Mouse (Mus musculus): Measurements from ENCODE around the gene Alcam. TPM values are rescaled to one million over a fixed set of nuclear protein-coding genes. Genes with fewer than 3 reads are reported as not detected.

Alcam gene
- polyA plus RNA-seq, 1 experiment from 2014 or later, result 22.0 TPM

DNA sequence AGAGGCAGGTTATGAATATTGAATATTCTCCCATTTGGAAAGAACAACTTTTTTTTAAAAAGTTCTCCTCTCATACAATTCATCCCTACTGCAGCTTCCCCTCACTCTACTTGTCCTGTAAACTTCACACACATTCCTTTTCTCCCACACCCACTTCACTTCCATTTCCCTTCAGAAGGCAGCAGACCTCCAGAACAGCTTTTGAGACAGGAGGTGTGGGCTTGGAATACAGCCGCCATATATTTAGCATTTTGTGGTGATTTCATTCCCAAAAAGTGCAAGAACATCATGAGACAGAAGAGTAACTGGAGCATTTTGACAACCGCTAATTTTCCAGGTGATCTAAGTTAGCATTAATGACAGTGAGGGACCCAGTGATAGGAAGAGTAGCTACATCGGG is 47.8 kb downstream of the Alcam start:
- Histone ChIP-seq H3K27me3 (no peaks in the 10 kb centered on the region), H3K27ac (no peak overlapping the region), H3K4me1 (no peaks in the 10 kb centered on the region), H3K9ac (no peak overlapping the region), H3K4me2 (replicated peaks) (no peak overlapping the region), H3K36me3 (no peaks in the 10 kb centered on the region), H3K4me3 (no peak overlapping the region), H3K9me3 (no peaks in the 10 kb centered on the region)
- WGBS, result 92% methylated on average over 3 of the region's 3 CpGs
- no peak for ATAC-seq (ENCODE audit: insufficient number of reproducible peaks, insufficient read depth, low FRiP score, low TSS enrichment)

DNA sequence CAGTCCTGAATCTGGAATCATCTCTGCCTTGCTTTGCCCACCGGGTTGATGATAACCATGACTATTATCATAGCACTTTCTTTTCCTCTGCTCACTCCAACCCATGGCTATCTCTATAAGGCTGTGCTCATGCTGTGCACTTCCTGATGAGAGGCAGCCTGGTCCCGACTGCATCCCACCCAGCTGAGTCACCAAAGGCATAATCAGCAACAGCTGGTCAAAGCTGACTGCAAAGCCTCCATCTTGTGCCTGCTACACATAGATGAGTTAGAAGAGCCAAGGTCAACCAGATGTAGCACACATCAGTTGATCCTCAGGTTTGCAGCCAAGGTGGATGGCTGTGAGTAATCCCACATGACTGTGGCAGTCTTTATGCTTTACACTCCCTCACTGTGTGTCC is 48.6 kb downstream of the Alcam start:
- H3K36me3 ChIP-seq, result no peaks in the 10 kb centered on the region
- H3K4me2 ChIP-seq (replicated peaks), result no peak overlapping the region
- ATAC-seq (ENCODE audit: insufficient number of reproducible peaks, insufficient read depth, low FRiP score, low TSS enrichment), result no peak
- H3K27ac ChIP-seq, result no peak overlapping the region
- 54% methylated on average over 2 of the region's 2 CpGs for WGBS
- H3K9me3 ChIP-seq, result no peaks in the 10 kb centered on the region
- no peaks in the 10 kb centered on the region for H3K4me1 ChIP-seq
- no peak overlapping the region for H3K4me3 ChIP-seq
- no peak overlapping the region for H3K9ac ChIP-seq
- no peaks in the 10 kb centered on the region for H3K27me3 ChIP-seq

DNA sequence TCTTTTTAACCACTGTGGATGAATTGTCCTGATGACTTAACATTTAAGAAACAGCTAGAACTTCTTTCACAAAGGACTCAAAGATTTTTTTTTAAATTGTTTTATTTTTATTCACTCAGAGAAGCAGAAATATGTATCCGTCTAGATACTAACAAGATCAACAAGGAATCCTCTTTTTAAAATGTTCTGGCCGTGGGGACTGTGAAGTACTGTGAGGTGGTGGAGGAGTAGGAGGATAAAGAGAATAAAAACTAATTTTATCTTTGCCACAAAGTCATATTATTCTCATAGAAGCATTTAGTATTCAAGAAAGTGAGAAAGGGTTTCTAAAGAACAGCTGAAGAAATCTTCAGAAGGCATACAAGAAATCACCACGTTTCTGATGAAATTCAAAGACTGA is 54.8 kb downstream of the Alcam start:
- Histone ChIP-seq H3K9me3 (no peaks in the 10 kb centered on the region), H3K9ac (no peak overlapping the region), H3K27ac (no peak overlapping the region), H3K4me1 (no peaks in the 10 kb centered on the region), H3K4me3 (no peak overlapping the region), H3K36me3 (no peaks in the 10 kb centered on the region), H3K4me2 (replicated peaks) (no peak overlapping the region), H3K27me3 (no peaks in the 10 kb centered on the region)
- no peak for ATAC-seq (ENCODE audit: insufficient number of reproducible peaks, insufficient read depth, low FRiP score, low TSS enrichment)
- 80% methylated on average over 3 of the region's 3 CpGs for WGBS

DNA sequence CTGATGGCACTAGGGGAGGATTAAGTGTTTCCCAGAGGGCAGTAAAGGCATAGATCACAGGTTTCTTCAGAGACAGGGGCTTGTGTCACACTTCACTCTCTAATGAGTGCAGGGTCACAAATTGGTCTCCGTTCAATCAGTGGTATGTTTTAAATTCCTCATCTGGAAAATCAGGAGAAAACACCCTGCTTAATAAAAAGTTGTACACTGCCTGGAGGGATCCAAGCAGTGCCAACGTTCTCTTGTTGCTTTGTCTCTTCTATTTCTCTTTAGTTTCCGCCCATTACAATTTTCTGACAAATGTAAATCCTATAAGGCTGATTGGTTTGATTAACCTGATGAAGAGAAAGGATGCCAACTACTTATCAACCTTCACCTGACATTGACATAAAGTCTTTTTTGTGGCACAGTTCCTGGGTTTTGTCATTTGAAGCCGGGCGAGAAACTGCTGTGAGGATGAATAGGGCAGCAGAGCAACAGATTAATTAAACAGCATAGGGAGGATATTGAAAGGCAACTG is 67.0 kb downstream of the Alcam start:
- no peak overlapping the region for H3K9ac ChIP-seq
- H3K9me3 ChIP-seq, result no peaks in the 10 kb centered on the region
- no peak overlapping the region for H3K27ac ChIP-seq
- H3K4me2 ChIP-seq (replicated peaks), result no peak overlapping the region
- no peak for ATAC-seq (ENCODE audit: insufficient number of reproducible peaks, insufficient read depth, low FRiP score, low TSS enrichment)
- H3K4me3 ChIP-seq, result no peak overlapping the region
- no peaks in the 10 kb centered on the region for H3K27me3 ChIP-seq
- H3K4me1 ChIP-seq, result peaks cover 8% of the 10 kb centered on the region; the same call in 1 of the 2 replicates
- WGBS, result 56% methylated on average over 5 of the region's 5 CpGs
- H3K36me3 ChIP-seq, result no peaks in the 10 kb centered on the region

- Histone ChIP-seq H3K27me3 (no peaks in the 10 kb centered on the region), H3K4me3 (no peak overlapping the region), H3K36me3 (no peaks in the 10 kb centered on the region), H3K27ac (no peak overlapping the region), H3K9me3 (no peaks in the 10 kb centered on the region), H3K9ac (no peak overlapping the region), H3K4me2 (replicated peaks) (0 out of 2 replicates have a peak overlapping the region, but pooled peaks have one; percentile 19), H3K4me1 (peaks cover 8% of the 10 kb centered on the region; the same call in 1 of the 2 replicates)
- no peak for ATAC-seq (ENCODE audit: insufficient number of reproducible peaks, insufficient read depth, low FRiP score, low TSS enrichment)
- 35% methylated on average over 13 of the region's 13 CpGs for WGBS
Observed at GRCm38 (mm10) chr16:52383456-52384185, 70.3 kb downstream of the Alcam start.

- H3K27me3 ChIP-seq, result no peaks in the 10 kb centered on the region
- peaks cover 8% of the 10 kb centered on the region; the same call in 1 of the 2 replicates for H3K4me1 ChIP-seq
- H3K27ac ChIP-seq, result no peak overlapping the region
- H3K9ac ChIP-seq, result no peak overlapping the region
- H3K4me2 ChIP-seq (replicated peaks), result no peak overlapping the region
- no peak for ATAC-seq (ENCODE audit: insufficient number of reproducible peaks, insufficient read depth, low FRiP score, low TSS enrichment)
- H3K9me3 ChIP-seq, result no peaks in the 10 kb centered on the region
- H3K4me3 ChIP-seq, result no peak overlapping the region
- WGBS, result 44% methylated on average over 7 of the region's 7 CpGs
- no peaks in the 10 kb centered on the region for H3K36me3 ChIP-seq
Observed at GRCm38 (mm10) chr16:52378811-52379597, 74.9 kb downstream of the Alcam start.

DNA sequence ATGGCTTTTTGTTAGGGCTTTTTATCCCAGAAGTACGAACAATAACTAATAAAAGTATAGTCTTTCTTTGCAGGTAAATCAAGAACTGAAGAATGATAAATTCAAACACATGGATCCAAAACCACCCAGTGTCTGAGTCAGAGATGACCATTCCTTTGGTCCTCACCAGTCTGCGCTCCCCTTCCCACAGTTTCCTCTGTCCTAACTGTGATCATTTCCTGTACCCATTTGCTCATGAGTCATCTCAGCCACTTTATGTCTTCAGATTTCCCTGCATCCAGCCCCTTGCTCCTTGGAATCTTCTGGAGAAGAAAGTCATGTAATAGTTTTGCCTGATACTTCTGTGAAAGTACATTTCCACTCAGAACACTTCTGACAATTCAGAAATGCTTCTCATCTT is 77.0 kb downstream of the Alcam start:
- no peak overlapping the region for H3K4me2 ChIP-seq (replicated peaks)
- no peak overlapping the region for H3K27ac ChIP-seq
- H3K27me3 ChIP-seq, result no peaks in the 10 kb centered on the region
- no peaks in the 10 kb centered on the region for H3K36me3 ChIP-seq
- no peak for ATAC-seq (ENCODE audit: insufficient number of reproducible peaks, insufficient read depth, low FRiP score, low TSS enrichment)
- H3K4me1 ChIP-seq, result no peaks in the 10 kb centered on the region
- 91% methylated on average over 2 of the region's 2 CpGs for WGBS
- H3K4me3 ChIP-seq, result no peak overlapping the region
- no peaks in the 10 kb centered on the region for H3K9me3 ChIP-seq
- no peak overlapping the region for H3K9ac ChIP-seq

DNA sequence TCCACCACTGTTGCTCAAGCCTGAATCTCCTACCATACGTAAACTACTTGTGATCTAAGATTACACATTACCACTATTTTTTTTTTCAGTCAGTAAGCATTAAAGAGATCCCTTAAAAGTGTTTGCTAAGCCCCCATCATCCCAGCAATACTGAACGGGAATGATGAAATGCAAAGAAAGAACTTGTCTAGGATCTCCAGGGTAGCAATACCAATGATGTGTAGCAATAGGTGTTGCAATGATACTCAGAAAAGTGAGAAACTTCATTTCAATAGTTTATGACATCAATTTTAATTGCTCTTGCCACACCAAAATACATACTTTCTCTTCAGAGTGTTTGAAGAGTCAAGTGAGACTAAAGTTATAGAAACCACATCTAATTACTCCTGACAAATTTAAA is 81.9 kb downstream of the Alcam start:
- H3K9me3 ChIP-seq, result no peaks in the 10 kb centered on the region
- H3K4me1 ChIP-seq, result no peaks in the 10 kb centered on the region
- H3K9ac ChIP-seq, result no peak overlapping the region
- no peaks in the 10 kb centered on the region for H3K27me3 ChIP-seq
- ATAC-seq (ENCODE audit: insufficient number of reproducible peaks, insufficient read depth, low FRiP score, low TSS enrichment), result no peak
- no peak overlapping the region for H3K4me3 ChIP-seq
- H3K27ac ChIP-seq, result no peak overlapping the region
- H3K36me3 ChIP-seq, result no peaks in the 10 kb centered on the region
- WGBS, result 71% methylated on average over 2 of the region's 2 CpGs
- H3K4me2 ChIP-seq (replicated peaks), result no peak overlapping the region

DNA sequence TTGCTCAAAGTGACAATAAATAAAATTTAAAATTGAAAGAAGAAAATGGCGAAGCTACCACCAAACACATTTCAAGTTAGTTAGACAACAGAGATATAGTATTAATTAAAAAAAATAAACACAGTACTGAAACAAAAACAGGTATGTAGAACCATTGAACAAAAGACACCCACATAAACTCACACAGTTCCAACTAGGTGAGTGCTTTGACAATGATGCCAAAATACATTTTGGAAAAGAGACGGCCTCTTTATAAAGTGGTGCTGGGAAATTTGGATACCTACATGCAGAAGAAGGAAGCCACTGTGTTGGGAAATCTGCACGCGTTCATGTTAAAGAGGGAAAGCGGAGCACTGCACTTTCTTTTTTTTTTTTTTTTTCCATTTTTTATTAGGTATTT is 85.4 kb downstream of the Alcam start:
- Histone ChIP-seq H3K27me3 (no peaks in the 10 kb centered on the region), H3K4me1 (no peaks in the 10 kb centered on the region), H3K9ac (no peak overlapping the region), H3K36me3 (no peaks in the 10 kb centered on the region), H3K9me3 (no peaks in the 10 kb centered on the region), H3K4me3 (no peak overlapping the region), H3K4me2 (replicated peaks) (no peak overlapping the region), H3K27ac (no peak overlapping the region)
- WGBS, result 92% methylated on average over 5 of the region's 5 CpGs
- no peak for ATAC-seq (ENCODE audit: insufficient number of reproducible peaks, insufficient read depth, low FRiP score, low TSS enrichment)

GRCm38 (mm10) chr16:52366915-52367314 is 87.0 kb downstream of the Alcam start:
- 92% methylated on average over 4 of the region's 4 CpGs for WGBS
- Histone ChIP-seq H3K27me3 (no peaks in the 10 kb centered on the region), H3K27ac (no peak overlapping the region), H3K4me2 (replicated peaks) (no peak overlapping the region), H3K9ac (no peak overlapping the region), H3K4me3 (no peak overlapping the region), H3K9me3 (no peaks in the 10 kb centered on the region), H3K4me1 (no peaks in the 10 kb centered on the region), H3K36me3 (no peaks in the 10 kb centered on the region)
- ATAC-seq (ENCODE audit: insufficient number of reproducible peaks, insufficient read depth, low FRiP score, low TSS enrichment), result no peak

GRCm38 (mm10) chr16:52363944-52364511 is 89.8 kb downstream of the Alcam start:
- no peak overlapping the region for H3K4me3 ChIP-seq
- 82% methylated on average over 4 of the region's 4 CpGs for WGBS
- no peak for ATAC-seq (ENCODE audit: insufficient number of reproducible peaks, insufficient read depth, low FRiP score, low TSS enrichment)
- H3K27me3 ChIP-seq, result no peaks in the 10 kb centered on the region
- H3K4me1 ChIP-seq, result no peaks in the 10 kb centered on the region
- H3K36me3 ChIP-seq, result no peaks in the 10 kb centered on the region
- no peak overlapping the region for H3K4me2 ChIP-seq (replicated peaks)
- no peak overlapping the region for H3K27ac ChIP-seq
- no peak overlapping the region for H3K9ac ChIP-seq
- H3K9me3 ChIP-seq, result no peaks in the 10 kb centered on the region

All from embryonic facial prominence, embryonic 12.5 days (tissue).